Mouse (Mus musculus) thymus, adult 2 months (tissue): ENCODE measurements at regions not wholly inside any gene's neighbourhood (a gene's known extent, or its start where the extent isn't known, plus 50 kb on each side); places are given as distances from the start of the nearest gene placed in this dataset.

Experiments
- CTCF ChIP-seq: fragments of 200-500 bp; IDR thresholded peaks from 2 replicates; pipeline ENCODE4 v1.5.1; 2012; ENCODE audit warnings: mild to moderate bottlenecking, control low read depth, low read length, moderate library complexity, borderline replicate concordance; ENCODE audit not compliant: control insufficient read depth, poor library complexity, insufficient read depth; ENCODE audit errors: extremely low read depth
- POLR2A ChIP-seq: fragments of 200-500 bp; IDR thresholded peaks from 2 replicates; pipeline ENCODE4 v1.6.1; 2012; ENCODE audit warnings: mild to moderate bottlenecking, low read length, control low read depth, moderate library complexity; ENCODE audit not compliant: control insufficient read depth, poor library complexity, insufficient read depth; ENCODE audit errors: extremely low read depth

DNA sequence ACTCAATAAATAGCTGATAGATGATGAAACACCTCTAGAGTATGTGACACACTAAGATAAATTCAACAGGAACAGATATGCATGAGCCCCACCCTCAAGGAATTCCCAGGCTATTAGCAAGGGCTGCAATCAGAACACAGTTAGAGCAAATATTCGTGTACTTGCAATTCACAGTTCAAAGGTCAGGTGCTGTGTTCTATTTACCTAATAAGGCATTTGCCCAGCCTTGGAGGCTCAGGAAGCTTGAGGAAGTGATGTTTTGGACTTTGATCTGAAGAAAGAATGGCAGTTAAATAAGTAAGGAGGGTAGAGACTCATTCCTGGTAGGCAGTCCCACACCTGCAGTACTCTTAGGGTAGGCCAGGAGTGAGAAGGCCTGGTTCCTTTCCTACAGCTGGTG is 60.3 kb upstream of the Ifngr1 start:
- TF ChIP-seq CTCF: no peak
- no peak for TF ChIP-seq POLR2A
